In genomic region chr12:49449396-49449795, GRCm38 (mm10) we compare ENCODE assay signal across 24 mouse cellular contexts.
DNase-seq lines count a peak whose midpoint lies in the region; TF ChIP-seq lines count a peak whose summit lies in the region.
"Had no signal": no experiment of that assay in that cellular context is flagged by ENCODE, and none has a peak within 500 bp of the region (broad histone marks: within the 10 kb centered on the region; RNA-seq: fewer than 3 reads in every experiment).

No protein-coding gene starts in this region.

- WGBS in olfactory bulb, adult 2 months: 53% methylated on average over 3 of the region's 3 CpGs

- peak overlapping the region; percentile 62; the same call in 1 of the 2 replicates for H3K27ac ChIP-seq in olfactory bulb, adult 2 months (ENCODE audit: insufficient read depth, low read depth, low read length)
- H3K27ac ChIP-seq: embryonic facial prominence, embryonic 12.5 days; forebrain, embryonic 13.5 days; heart, adult 2 months; heart, embryonic 13.5 days; hindbrain, embryonic 12.5 days; limb, embryonic 12.5 days; macrophage had no signal

- peak; percentile 25 for DNase-seq in left cerebral cortex, adult 11 months (ENCODE audit: low spot score)
- no peak for DNase-seq in left cerebral cortex, postnatal 10 days (ENCODE audit: extremely low spot score in 1 of 2, low spot score in 2 of 2)
- peak; percentile 3 for DNase-seq in 3T3-L1 (ENCODE audit: low read depth, low spot score)
- peak; percentile 54 to 58 for DNase-seq in frontal cortex, postnatal 36 days (ENCODE audit: low spot score in 2 of 2)
- no peak for DNase-seq in urinary bladder, postnatal 4 days (ENCODE audit: low spot score in 2 of 2)
- no peak for DNase-seq in heart, postnatal 14 days
- DNase-seq: adrenal gland, adult 2 months; cerebellum, adult 18-20 months; cerebellum, postnatal 14 days; gastrocnemius, postnatal 36 days; heart, adult 2 months; kidney, adult 18-20 months; kidney, postnatal 4 days; liver, postnatal 0 days; thymus, adult 2 months; thymus, postnatal 4 days had no signal

- intact Hi-C loops in left cerebral cortex, postnatal 10 days (cut with DNase I): no loop called here
- intact Hi-C loops in heart, postnatal 14 days (cut with DNase I): no loop called here

- TF ChIP-seq CTCF in olfactory bulb, adult 2 months (IDR thresholded peaks at IDR 0.05; ENCODE audit: insufficient read depth, low read depth, low read length): no peak

- TF ChIP-seq POLR2A in olfactory bulb, adult 2 months (IDR thresholded peaks at IDR 0.05; ENCODE audit: insufficient read depth, low read depth, low read length): no peak

- H3K4me1 ChIP-seq in olfactory bulb, adult 2 months (ENCODE audit: control insufficient read depth, insufficient read depth, low read length): no peaks in the 10 kb centered on the region
- H3K4me1 ChIP-seq: embryonic facial prominence, embryonic 12.5 days; forebrain, embryonic 13.5 days; heart, embryonic 13.5 days; hindbrain, embryonic 12.5 days; limb, embryonic 12.5 days had no signal

- no peak overlapping the region for H3K4me3 ChIP-seq in olfactory bulb, adult 2 months (ENCODE audit: insufficient read depth, low read depth, low read length)
- H3K4me3 ChIP-seq: embryonic facial prominence, embryonic 12.5 days; erythroblast, embryonic 14.5 days; forebrain, embryonic 13.5 days; heart, adult 2 months; heart, embryonic 13.5 days; hindbrain, embryonic 12.5 days; limb, embryonic 12.5 days had no signal

Comparison
In these comparisons a context has a peak if more than half of its experiments do, and no peak if none do; other contexts are left out.
1. DNase-seq: peak in left cerebral cortex, adult 11 months (single experiment), 3T3-L1 (single experiment) and frontal cortex, postnatal 36 days (2 of 2); none in left cerebral cortex, postnatal 10 days (0 of 2), urinary bladder, postnatal 4 days (0 of 2) and heart, postnatal 14 days (0 of 2).